Mouse (Mus musculus) erythroid progenitor cell, adult 5-6 weeks (primary cell): ENCODE measurements around the gene Sytl1. TPM values are rescaled to one million over a fixed set of nuclear protein-coding genes. Genes with fewer than 3 reads are reported as not detected.

Experiments
- ATAC-seq: replicated peaks from 2 replicates; pipeline ENCODE4 v1.8.0; 2016; ENCODE audit warnings: moderate number of reproducible peaks, mild to moderate bottlenecking, moderate TSS enrichment, inconsistent platforms; ENCODE audit not compliant: poor library complexity, low FRiP score, severe bottlenecking
- total RNA-seq, 2 experiments: library from RNA; stranded (forward) in 1 of 2; stranded (reverse) in 1 of 2; fragments of 150-400 nt in 1 of 2; fragments of 186-747, 209-891 nt in 1 of 2; gene quantifications; 2 replicates each; pipeline versions ENCODE4 v1.2.3 to v1.2.4; 2015 to 2017; ENCODE audit warnings: low replicate concordance in 2 of 2

Gene Sytl1
- total RNA-seq, 2 experiments from 2014 or later: 0.84 to 1.8 TPM

- ATAC-seq: no peak
Measured at GRCm38 (mm10) chr4:133252089-133252488, 10.8 kb downstream of the Sytl1 start.

- ATAC-seq: no peak
Measured at GRCm38 (mm10) chr4:133251214-133251613, 11.7 kb downstream of the Sytl1 start.

- peak; percentile 58 for ATAC-seq
Measured at GRCm38 (mm10) chr4:133250609-133251008, 12.3 kb downstream of the Sytl1 start.

GRCm38 (mm10) chr4:133247806-133248449, 15.0 kb downstream of the Sytl1 start:
- ATAC-seq: peak; percentile 79

- no peak for ATAC-seq
Measured at GRCm38 (mm10) chr4:133247072-133247471, 15.8 kb downstream of the Sytl1 start.

GRCm38 (mm10) chr4:133244289-133244688, 18.6 kb downstream of the Sytl1 start:
- no peak for ATAC-seq

- no peak for ATAC-seq
Measured at GRCm38 (mm10) chr4:133243538-133243937, 19.4 kb downstream of the Sytl1 start.

- no peak for ATAC-seq
Measured at GRCm38 (mm10) chr4:133242710-133243109, 20.2 kb downstream of the Sytl1 start.

- no peak for ATAC-seq
Measured at GRCm38 (mm10) chr4:133241910-133242309, 21.0 kb downstream of the Sytl1 start.

- ATAC-seq: peak; percentile 87
Measured at GRCm38 (mm10) chr4:133240934-133241908, 21.7 kb downstream of the Sytl1 start.

GRCm38 (mm10) chr4:133240490-133240921, 22.4 kb downstream of the Sytl1 start, which contains the start of gene Map3k6:
Gene Map3k6, plus strand, starts transcription at chr4:133240818.
- ATAC-seq: peak; percentile 67

GRCm38 (mm10) chr4:133237911-133238310, 25.0 kb downstream of the Sytl1 start:
- no peak for ATAC-seq

GRCm38 (mm10) chr4:133235415-133235814, 27.5 kb downstream of the Sytl1 start:
- ATAC-seq: no peak

GRCm38 (mm10) chr4:133234771-133235170, 28.1 kb downstream of the Sytl1 start:
- ATAC-seq: no peak

GRCm38 (mm10) chr4:133233285-133233976, 29.5 kb downstream of the Sytl1 start:
- ATAC-seq: peak; percentile 64; the same call in 1 of the 2 replicates

- ATAC-seq: no peak
Measured at GRCm38 (mm10) chr4:133229582-133229981, 33.3 kb downstream of the Sytl1 start.

- ATAC-seq: no peak
Measured at GRCm38 (mm10) chr4:133227636-133228035, 35.3 kb downstream of the Sytl1 start.

GRCm38 (mm10) chr4:133226073-133226472, 36.8 kb downstream of the Sytl1 start:
- ATAC-seq: no peak

GRCm38 (mm10) chr4:133223875-133224274, 39.0 kb downstream of the Sytl1 start:
- no peak for ATAC-seq

- no peak for ATAC-seq
Measured at GRCm38 (mm10) chr4:133221701-133222100, 41.2 kb downstream of the Sytl1 start.
